Mouse (Mus musculus): ENCODE results near the gene Syne2. TPM values are rescaled to one million over a fixed set of nuclear protein-coding genes. Genes with fewer than 3 reads are reported as not detected.

Gene Syne2
- polyA plus RNA-seq, 1 experiment from 2014 or later: 11.3 TPM

DNA sequence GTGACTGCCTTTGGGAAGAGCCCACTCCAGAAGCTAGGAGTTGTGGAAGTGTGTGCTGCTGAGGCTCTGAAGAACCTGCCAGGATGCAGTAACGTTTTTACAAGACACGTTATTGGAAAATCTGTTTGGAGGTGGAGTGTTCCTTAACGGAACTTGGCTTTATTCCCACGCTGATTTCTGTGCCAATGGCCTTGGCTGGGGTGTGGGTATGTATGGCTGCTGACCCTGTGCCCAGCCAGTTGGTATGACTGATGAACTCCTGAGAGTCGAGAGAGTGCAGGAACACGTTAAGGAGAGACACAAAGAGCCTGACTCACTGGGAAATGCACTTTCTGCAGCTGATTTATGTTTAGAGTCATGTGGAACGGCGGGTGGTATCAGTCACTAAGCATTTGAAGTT, 200.7 kb downstream of the Syne2 start:
- Histone ChIP-seq H3K9ac (no peak overlapping the region), H3K9me3 (replicated peaks) (no peaks in the 10 kb centered on the region), H3K27ac (no peak overlapping the region), H3K4me3 (no peak overlapping the region), H3K27me3 (replicated peaks) (no peaks in the 10 kb centered on the region), H3K36me3 (peaks cover 5% of the 10 kb centered on the region; the same call in 1 of the 2 replicates), H3K4me2 (no peak overlapping the region), H3K4me1 (no peaks in the 10 kb centered on the region)
- ATAC-seq: no peak
- WGBS (ENCODE audit: insufficient replicate concordance): 66% methylated on average over 8 of the region's 8 CpGs

DNA sequence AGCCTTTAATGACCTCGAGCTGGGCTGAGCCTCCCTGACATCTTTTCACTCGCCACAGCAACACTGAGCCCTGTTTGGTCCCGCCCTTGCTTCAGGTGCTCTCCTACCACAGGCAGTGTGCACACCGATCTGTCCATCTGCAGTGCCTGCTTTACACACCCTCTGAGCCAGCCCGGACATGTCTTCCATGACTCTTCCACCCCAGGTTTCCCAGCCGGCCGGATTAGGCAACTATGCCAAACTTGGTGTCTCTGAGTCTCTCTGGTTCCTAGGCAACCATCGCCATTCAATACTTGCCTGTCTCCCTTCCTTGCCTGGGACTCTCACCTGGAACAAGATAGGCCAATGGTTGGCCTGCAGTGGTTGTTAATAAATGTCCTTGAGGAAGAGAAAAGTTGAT, 224.4 kb downstream of the Syne2 start:
- H3K4me1 ChIP-seq: no peaks in the 10 kb centered on the region
- ATAC-seq: no peak
- H3K36me3 ChIP-seq: peaks cover 3% of the 10 kb centered on the region; the same call in 1 of the 2 replicates
- H3K27me3 ChIP-seq (replicated peaks): no peaks in the 10 kb centered on the region
- no peak overlapping the region for H3K27ac ChIP-seq
- H3K4me2 ChIP-seq: no peak overlapping the region
- H3K9me3 ChIP-seq (replicated peaks): no peaks in the 10 kb centered on the region
- WGBS (ENCODE audit: insufficient replicate concordance): 68% methylated on average over 8 of the region's 8 CpGs
- H3K4me3 ChIP-seq: no peak overlapping the region
- no peak overlapping the region for H3K9ac ChIP-seq

DNA sequence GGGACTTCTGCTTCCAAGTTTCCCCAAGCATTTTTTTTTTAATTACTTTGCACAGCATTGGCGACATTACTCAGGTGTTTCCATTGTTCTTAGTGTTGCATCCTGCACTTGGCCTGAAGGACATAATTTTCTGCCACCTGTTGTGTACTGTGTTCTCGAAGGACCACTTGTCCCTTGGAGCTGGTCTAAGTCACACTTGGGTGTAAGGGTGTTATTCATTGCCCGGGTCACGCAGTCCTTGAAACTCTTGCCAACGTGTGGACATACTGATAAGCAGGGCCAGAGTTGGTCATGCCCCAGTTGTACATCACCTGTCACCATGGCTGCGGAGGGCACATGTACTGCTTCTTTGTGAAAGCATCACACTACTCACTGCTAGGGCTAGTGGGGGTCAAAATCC, 228.6 kb downstream of the Syne2 start:
- no peak overlapping the region for H3K27ac ChIP-seq
- no peaks in the 10 kb centered on the region for H3K4me1 ChIP-seq
- ATAC-seq: no peak
- H3K27me3 ChIP-seq (replicated peaks): no peaks in the 10 kb centered on the region
- 74% methylated on average over 6 of the region's 6 CpGs for WGBS (ENCODE audit: insufficient replicate concordance)
- no peak overlapping the region for H3K9ac ChIP-seq
- H3K36me3 ChIP-seq: peaks cover 3% of the 10 kb centered on the region; the same call in 1 of the 2 replicates
- no peak overlapping the region for H3K4me3 ChIP-seq
- no peak overlapping the region for H3K4me2 ChIP-seq
- no peaks in the 10 kb centered on the region for H3K9me3 ChIP-seq (replicated peaks)

DNA sequence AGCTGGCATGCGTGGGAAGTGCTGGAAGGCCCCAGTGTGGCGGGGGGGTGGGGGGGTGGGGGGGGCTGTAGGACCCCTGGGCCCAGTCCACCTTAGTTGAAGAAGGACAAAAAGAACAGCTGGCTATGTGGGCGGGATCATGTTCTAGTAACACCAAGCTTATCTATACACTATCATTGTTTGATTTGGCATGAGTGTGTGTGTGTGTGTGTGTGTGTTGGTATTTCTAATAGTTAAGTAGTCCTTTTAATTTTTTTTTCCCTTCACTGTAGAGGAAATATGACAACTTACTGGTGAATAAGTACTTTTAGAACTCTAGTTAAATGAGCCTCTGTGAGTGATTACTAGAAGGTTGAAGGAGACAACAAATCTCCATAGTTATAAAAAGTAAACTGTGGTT, 230.0 kb downstream of the Syne2 start:
- no peaks in the 10 kb centered on the region for H3K9me3 ChIP-seq (replicated peaks)
- WGBS (ENCODE audit: insufficient replicate concordance): 63% methylated on average over 3 of the region's 3 CpGs
- H3K27me3 ChIP-seq (replicated peaks): no peaks in the 10 kb centered on the region
- no peak overlapping the region for H3K4me3 ChIP-seq
- H3K36me3 ChIP-seq: peaks cover 3% of the 10 kb centered on the region; the same call in 1 of the 2 replicates
- no peaks in the 10 kb centered on the region for H3K4me1 ChIP-seq
- H3K27ac ChIP-seq: no peak overlapping the region
- no peak for ATAC-seq
- no peak overlapping the region for H3K4me2 ChIP-seq
- H3K9ac ChIP-seq: no peak overlapping the region

DNA sequence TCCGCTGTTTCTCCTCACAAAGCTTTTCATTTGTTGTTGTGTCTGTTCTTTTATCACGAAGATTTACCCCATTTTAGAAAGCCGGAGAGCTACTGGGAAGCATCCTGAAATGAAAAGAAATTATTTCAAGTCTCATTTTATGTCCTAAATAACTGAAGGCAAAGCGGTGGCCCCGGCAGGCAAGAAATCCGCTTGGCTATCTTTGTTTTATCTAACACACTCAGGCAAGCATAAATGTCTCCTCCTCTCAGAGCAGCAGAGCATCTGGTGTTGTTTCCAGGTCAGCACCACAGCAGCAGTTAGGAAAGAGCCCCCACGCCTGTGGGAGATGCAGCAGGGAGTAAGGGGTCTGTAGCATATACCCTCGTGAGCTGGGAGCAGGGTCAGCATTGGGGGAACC, 230.7 kb downstream of the Syne2 start:
- H3K36me3 ChIP-seq: peaks cover 3% of the 10 kb centered on the region; the same call in 1 of the 2 replicates
- ATAC-seq: no peak
- no peak overlapping the region for H3K27ac ChIP-seq
- no peaks in the 10 kb centered on the region for H3K27me3 ChIP-seq (replicated peaks)
- no peak overlapping the region for H3K4me2 ChIP-seq
- no peaks in the 10 kb centered on the region for H3K4me1 ChIP-seq
- 64% methylated on average over 8 of the region's 8 CpGs for WGBS (ENCODE audit: insufficient replicate concordance)
- H3K4me3 ChIP-seq: no peak overlapping the region
- no peak overlapping the region for H3K9ac ChIP-seq
- no peaks in the 10 kb centered on the region for H3K9me3 ChIP-seq (replicated peaks)

DNA sequence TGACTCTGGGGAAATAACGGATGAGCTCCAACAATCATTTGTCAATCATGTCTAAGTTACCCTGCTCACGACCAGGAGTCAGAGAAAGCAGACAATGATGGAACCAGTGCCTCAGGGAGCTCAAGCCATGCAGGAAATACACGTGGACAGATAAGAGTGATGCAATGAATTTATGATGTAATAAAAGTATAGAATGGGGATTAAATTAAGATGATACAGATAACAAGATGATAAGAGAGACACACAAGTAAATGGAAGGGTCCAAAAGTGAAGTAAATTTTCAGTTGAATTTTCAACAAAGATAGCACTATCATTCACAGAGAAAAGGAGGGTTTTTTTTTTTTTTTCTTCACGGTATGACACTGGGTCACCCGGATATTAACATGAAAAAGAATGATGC, 231.4 kb downstream of the Syne2 start:
- no peaks in the 10 kb centered on the region for H3K4me1 ChIP-seq
- no peak overlapping the region for H3K4me2 ChIP-seq
- peaks cover 3% of the 10 kb centered on the region; the same call in 1 of the 2 replicates for H3K36me3 ChIP-seq
- ATAC-seq: no peak
- no peak overlapping the region for H3K4me3 ChIP-seq
- no peak overlapping the region for H3K9ac ChIP-seq
- H3K27me3 ChIP-seq (replicated peaks): no peaks in the 10 kb centered on the region
- 60% methylated on average over 5 of the region's 5 CpGs for WGBS (ENCODE audit: insufficient replicate concordance)
- no peaks in the 10 kb centered on the region for H3K9me3 ChIP-seq (replicated peaks)
- H3K27ac ChIP-seq: no peak overlapping the region

DNA sequence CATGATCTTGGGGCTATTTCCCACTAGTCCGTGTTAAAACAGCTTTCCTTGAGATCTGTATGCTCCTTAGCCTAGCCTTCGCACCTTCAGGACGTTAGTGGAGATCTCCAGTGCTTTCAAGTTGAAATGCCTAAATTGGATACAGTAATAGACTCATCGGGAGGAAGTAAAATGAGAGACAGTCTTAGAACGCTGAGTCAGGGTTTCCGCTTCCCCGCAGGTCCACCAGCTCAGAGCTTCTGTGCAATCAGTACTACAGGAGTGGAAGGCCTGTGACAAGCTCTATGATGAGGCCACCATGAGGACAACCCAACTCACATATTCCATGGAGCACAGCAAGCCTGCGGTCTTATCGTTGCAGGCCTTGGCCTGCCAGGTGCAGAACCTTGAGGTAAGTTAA, 233.9 kb downstream of the Syne2 start:
- H3K27ac ChIP-seq: no peak overlapping the region
- H3K9me3 ChIP-seq (replicated peaks): no peaks in the 10 kb centered on the region
- no peak overlapping the region for H3K4me3 ChIP-seq
- ATAC-seq: no peak
- no peaks in the 10 kb centered on the region for H3K4me1 ChIP-seq
- no peaks in the 10 kb centered on the region for H3K36me3 ChIP-seq
- WGBS (ENCODE audit: insufficient replicate concordance): 74% methylated on average over 9 of the region's 9 CpGs
- no peaks in the 10 kb centered on the region for H3K27me3 ChIP-seq (replicated peaks)
- H3K4me2 ChIP-seq: no peak overlapping the region
- H3K9ac ChIP-seq: no peak overlapping the region

DNA sequence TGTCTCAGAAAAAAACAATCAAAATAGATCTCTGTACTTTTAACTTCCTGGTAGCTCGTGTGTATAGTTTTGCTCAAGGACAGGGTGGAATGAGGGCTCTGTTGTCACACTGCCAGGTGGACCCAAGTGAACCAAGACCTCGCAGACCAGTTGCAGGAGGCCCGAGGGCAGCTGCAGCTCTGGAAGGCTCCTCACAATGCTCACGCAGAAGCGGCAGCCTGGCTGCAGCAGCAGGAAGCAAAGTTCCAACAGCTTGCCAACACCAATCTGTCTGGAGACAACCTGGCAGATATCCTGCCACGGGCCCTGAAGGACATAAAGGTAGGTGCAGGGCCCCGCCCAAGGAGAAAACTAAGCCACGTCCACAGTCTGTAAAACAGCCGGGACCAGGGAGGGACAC, 236.7 kb downstream of the Syne2 start:
- no peak for ATAC-seq
- H3K4me1 ChIP-seq: no peaks in the 10 kb centered on the region
- WGBS (ENCODE audit: insufficient replicate concordance): 64% methylated on average over 9 of the region's 9 CpGs
- no peaks in the 10 kb centered on the region for H3K27me3 ChIP-seq (replicated peaks)
- H3K9me3 ChIP-seq (replicated peaks): no peaks in the 10 kb centered on the region
- no peak overlapping the region for H3K4me2 ChIP-seq
- H3K36me3 ChIP-seq: no peaks in the 10 kb centered on the region
- H3K4me3 ChIP-seq: no peak overlapping the region
- no peak overlapping the region for H3K27ac ChIP-seq
- no peak overlapping the region for H3K9ac ChIP-seq

DNA sequence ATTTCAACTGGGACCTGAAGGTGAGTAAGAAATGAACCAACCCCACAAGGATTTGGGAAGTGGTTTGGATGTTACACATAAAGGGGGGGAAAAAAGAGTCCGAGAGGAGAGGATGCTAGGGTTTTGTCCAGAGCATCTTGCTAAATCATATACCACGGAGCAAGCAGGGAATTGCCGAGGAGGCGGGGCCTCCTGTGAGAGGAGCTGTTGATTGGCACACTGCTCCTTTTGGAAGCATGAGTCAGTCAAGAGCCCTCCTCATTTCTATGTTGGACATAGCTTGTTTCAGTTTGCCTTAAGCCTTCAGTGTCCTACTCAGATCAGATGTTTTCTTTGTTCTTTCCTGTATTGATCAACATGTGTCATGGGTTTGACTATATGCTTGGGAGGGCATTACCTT, 245.1 kb downstream of the Syne2 start:
- no peak for ATAC-seq
- Histone ChIP-seq H3K36me3 (0 out of 2 replicates have a peak, but pooled peaks cover 3% of the 10 kb centered on the region), H3K27ac (no peak overlapping the region), H3K4me3 (no peak overlapping the region), H3K9me3 (replicated peaks) (no peaks in the 10 kb centered on the region), H3K4me1 (no peaks in the 10 kb centered on the region), H3K9ac (no peak overlapping the region), H3K4me2 (no peak overlapping the region), H3K27me3 (replicated peaks) (no peaks in the 10 kb centered on the region)
- 78% methylated on average over 4 of the region's 4 CpGs for WGBS (ENCODE audit: insufficient replicate concordance)

DNA sequence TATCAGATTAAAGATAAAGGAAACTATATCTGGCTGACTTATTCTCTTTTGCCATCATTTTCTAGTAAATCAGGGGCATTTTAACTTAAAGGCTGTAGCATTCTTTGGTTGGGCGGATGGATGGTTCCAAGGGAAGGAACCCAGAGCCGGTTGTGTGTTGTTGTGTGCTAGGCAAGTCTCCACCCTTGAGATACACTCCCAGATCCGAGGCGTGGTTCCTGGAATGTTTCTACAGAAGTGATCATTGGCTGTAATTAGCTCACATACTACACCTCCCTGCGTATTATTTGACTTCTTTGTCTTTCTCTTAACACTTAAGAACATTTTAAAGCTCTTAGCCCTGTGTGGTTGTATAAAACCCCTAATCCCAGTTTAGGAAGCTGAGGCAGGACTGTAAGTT, 252.5 kb downstream of the Syne2 start:
- Histone ChIP-seq H3K4me3 (no peak overlapping the region), H3K27ac (no peak overlapping the region), H3K4me2 (no peak overlapping the region), H3K9me3 (replicated peaks) (no peaks in the 10 kb centered on the region), H3K27me3 (replicated peaks) (peaks cover 7% of the 10 kb centered on the region; the same call in 1 of the 2 replicates), H3K9ac (no peak overlapping the region), H3K36me3 (0 out of 2 replicates have a peak, but pooled peaks cover 3% of the 10 kb centered on the region), H3K4me1 (no peaks in the 10 kb centered on the region)
- WGBS (ENCODE audit: insufficient replicate concordance): 70% methylated on average over 5 of the region's 5 CpGs
- ATAC-seq: no peak

DNA sequence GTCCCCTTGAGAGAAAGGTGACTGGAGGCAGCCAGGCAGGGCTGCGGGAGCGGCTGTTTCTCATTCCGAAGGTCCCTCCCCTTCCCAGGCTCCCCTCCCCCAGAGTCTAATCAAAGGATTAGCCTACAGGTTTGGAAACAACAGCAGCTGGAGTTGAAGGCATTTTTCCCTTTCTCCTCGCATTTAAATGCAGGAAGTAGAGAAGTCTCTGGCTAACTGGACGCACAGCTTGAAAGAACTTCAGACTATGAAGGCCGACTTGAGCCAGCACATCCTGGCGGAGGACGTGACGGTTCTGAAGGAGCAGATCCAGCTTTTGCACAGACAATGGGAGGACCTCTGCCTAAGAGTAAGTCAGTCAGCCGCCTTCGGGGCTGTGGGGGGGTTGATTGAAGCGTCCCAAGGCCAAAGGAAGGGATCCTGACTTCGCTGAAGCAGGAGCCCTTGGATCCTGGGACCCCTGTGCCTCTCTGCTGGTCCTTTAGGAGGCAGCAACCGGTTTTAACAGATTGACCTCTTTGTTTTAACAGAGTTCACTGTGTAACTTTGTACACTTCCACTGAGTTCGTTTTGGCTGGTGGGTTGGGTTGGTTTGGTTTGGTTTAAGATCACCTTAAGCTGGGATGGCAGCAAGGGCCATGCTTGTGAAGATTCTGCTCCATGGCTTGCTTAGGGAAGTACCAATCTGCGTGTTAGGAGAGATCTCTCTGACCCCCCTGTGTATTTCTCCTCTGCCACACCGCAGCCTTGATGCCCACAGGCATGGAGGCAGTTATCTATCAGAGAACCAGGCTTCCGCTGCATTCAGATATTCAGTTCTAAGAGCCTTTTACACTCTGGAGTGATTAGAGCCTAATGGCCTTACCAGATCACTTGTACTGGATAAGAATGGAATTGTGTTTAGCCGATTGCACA, 254.3 kb downstream of the Syne2 start:
- Histone ChIP-seq H3K4me3 (no peak overlapping the region), H3K4me1 (no peaks in the 10 kb centered on the region), H3K36me3 (no peaks in the 10 kb centered on the region), H3K9me3 (replicated peaks) (no peaks in the 10 kb centered on the region), H3K9ac (no peak overlapping the region), H3K4me2 (peak overlapping the region; percentile 5; the same call in 1 of the 2 replicates), H3K27me3 (replicated peaks) (peaks cover 7% of the 10 kb centered on the region; the same call in 1 of the 2 replicates), H3K27ac (no peak overlapping the region)
- WGBS (ENCODE audit: insufficient replicate concordance): 30% methylated on average over 19 of the region's 19 CpGs
- ATAC-seq: no peak

DNA sequence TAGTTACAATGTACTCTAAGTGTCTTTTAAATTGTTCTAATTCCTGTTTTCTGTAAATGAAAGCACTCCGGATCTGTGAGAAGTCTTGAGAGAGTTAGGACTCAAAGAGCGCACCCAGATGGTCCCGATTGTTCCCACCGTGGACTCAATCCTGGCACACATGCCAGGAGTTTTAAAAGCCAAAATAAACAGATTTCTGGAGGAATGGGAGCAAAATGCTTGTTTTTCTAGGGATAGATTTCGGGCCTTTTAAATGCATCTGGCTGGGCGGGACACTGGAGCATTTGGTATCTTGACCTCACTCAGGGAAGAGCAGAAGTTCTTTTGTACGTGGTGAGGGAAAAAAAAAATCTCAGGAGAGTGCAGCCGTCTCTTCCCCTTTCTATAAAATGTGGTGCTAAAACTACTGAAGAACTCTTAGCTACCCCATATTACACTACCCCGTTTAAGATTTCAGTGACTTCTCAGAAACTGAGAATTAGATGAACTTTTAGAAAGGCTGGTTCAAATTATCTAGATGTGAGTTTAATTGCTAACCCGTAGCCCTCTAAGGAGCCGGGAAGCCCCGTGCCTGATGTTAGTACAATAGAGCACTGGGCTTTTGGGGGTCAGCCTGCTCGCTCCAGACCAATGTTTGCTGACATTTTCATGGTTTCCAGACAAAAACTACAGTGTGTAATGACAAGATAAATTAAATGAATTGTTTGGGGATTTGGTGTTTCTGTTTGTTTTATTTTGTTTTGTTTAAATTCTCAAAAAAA, 255.3 kb downstream of the Syne2 start:
- Histone ChIP-seq H3K4me2 (no peak overlapping the region), H3K9me3 (replicated peaks) (no peaks in the 10 kb centered on the region), H3K4me1 (no peaks in the 10 kb centered on the region), H3K9ac (no peak overlapping the region), H3K27ac (no peak overlapping the region), H3K36me3 (no peaks in the 10 kb centered on the region), H3K4me3 (no peak overlapping the region), H3K27me3 (replicated peaks) (peaks cover 7% of the 10 kb centered on the region; the same call in 1 of the 2 replicates)
- 28% methylated on average over 13 of the region's 13 CpGs for WGBS (ENCODE audit: insufficient replicate concordance)
- no peak for ATAC-seq

Measured in liver, embryonic 12.5 days (tissue).